Mouse (Mus musculus): ENCODE measurements at regions not wholly inside any gene's neighbourhood (a gene's known extent, or its start where the extent isn't known, plus 50 kb on each side); places are given as distances from the start of the nearest gene placed in this dataset.

- TF ChIP-seq CTCF (IDR thresholded peaks at IDR 0.05; ENCODE audit: control insufficient read depth, insufficient read depth, insufficient read length) (no peak), CEBPB (IDR thresholded peaks at IDR 0.05; ENCODE audit: low read depth) (no peak), MYOG (IDR thresholded peaks at IDR 0.05; ENCODE audit: control insufficient read depth, extremely low read depth, insufficient read length) (no peak)
Measured at GRCm38 (mm10) chr4:54355381-54356040, 529.7 kb downstream of the Tmem38b start.

Data from C2C12 (cell line).